Mouse (Mus musculus) intestine, embryonic 14.5 days (tissue): Measurements from ENCODE around the gene Olfr291. TPM values are rescaled to one million over a fixed set of nuclear protein-coding genes. Genes with fewer than 3 reads are reported as not detected.

ENCODE experiments used
- ATAC-seq: fragments of 200-750 bp; cut with Nextera tagmentation; replicated peaks from 2 replicates; pipeline ENCODE4 v1.8.0; 2017; ENCODE audit warnings: low read depth, moderate number of reproducible peaks, moderate TSS enrichment, moderate library complexity; ENCODE audit not compliant: low FRiP score, low TSS enrichment
- DNase-seq: peaks from one replicate; pipeline ENCODE4 v3.0.0-alpha.2; 2018; ENCODE audit warnings: low spot score
- H3K27ac ChIP-seq: fragments of 300-500 bp; sonication (generic); 2 replicates; pipeline ENCODE4 v1.5.1; 2014; ENCODE audit warnings: low read depth, mild to moderate bottlenecking, control low read depth
- H3K27me3 ChIP-seq: fragments of 300-500 bp; sonication (generic); replicated peaks from 2 replicates; pipeline ENCODE4 v1.6.1; 2014; ENCODE audit warnings: low read length, control low read depth; ENCODE audit not compliant: control insufficient read depth, insufficient read depth
- H3K36me3 ChIP-seq: fragments of 300-500 bp; sonication (generic); 2 replicates; pipeline ENCODE4 v1.6.1; 2014; ENCODE audit warnings: low read length, control low read depth; ENCODE audit not compliant: control insufficient read depth, insufficient read depth
- H3K4me1 ChIP-seq: fragments of 300-500 bp; sonication (generic); replicated peaks from 2 replicates; pipeline ENCODE4 v1.6.1; 2014; ENCODE audit warnings: low read length, control low read depth, mixed read lengths; ENCODE audit not compliant: control insufficient read depth, insufficient read depth
- H3K4me2 ChIP-seq: fragments of 300-500 bp; sonication (generic); 2 replicates; pipeline ENCODE4 v1.6.1; 2014; ENCODE audit warnings: low read length
- H3K4me3 ChIP-seq: fragments of 300-500 bp; sonication (generic); 2 replicates; pipeline ENCODE4 v1.5.1; 2014; ENCODE audit warnings: low read depth, low read length, control low read depth, mixed read lengths
- H3K9ac ChIP-seq: fragments of 300-500 bp; sonication (generic); 2 replicates; pipeline ENCODE4 v1.6.1; 2014; ENCODE audit warnings: mild to moderate bottlenecking, low read length
- H3K9me3 ChIP-seq: fragments of 300-500 bp; sonication (generic); 2 replicates; pipeline ENCODE4 v1.6.1; 2016; ENCODE audit warnings: low read length, control low read depth; ENCODE audit not compliant: control insufficient read depth
- WGBS: fragments of 180-500 bp; shearing (Covaris S2); extraction: QIAGEN DNeasy Blood & Tissue Kit; methylation state at CpG from one replicate; pipeline ENCODE4 v1.1.7; 2014; 5-methylcytosine and 5-hydroxymethylcytosine counted together
- polyA plus RNA-seq: library from polyadenylated mRNA; unstranded; fragments of >200 nt; fragmentation: Nextera tagmentation; extraction: Ambion mirVana; gene quantifications from 2 replicates; pipeline ENCODE4 v1.2.1, GENCODE M21; 2014

The Olfr291 gene
- not detected in 2 replicates for polyA plus RNA-seq

DNA sequence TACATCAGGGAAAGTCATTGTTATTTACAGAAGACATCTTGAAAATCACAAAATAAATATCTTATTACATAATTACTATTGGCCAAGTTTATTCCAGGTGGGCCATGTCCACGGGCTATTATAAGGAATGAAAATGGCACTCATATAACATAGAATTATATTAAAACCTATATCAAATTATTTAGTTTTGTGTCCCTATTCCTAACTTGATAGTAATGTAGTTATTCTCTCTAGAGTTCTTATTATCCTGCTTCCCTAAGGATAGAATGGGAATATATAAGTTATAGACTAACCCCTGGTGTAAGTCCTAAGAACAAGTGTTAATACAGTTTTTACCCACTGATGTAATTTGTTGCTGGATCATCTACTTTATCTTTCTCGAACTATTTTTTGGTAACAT, at the start of gene Olfr291:
Olfr291 (plus strand) TSS at position 301 of the 400 bp plus-strand sequence.
- WGBS, result 78% methylated on average over 2 of the region's 2 CpGs

DNA sequence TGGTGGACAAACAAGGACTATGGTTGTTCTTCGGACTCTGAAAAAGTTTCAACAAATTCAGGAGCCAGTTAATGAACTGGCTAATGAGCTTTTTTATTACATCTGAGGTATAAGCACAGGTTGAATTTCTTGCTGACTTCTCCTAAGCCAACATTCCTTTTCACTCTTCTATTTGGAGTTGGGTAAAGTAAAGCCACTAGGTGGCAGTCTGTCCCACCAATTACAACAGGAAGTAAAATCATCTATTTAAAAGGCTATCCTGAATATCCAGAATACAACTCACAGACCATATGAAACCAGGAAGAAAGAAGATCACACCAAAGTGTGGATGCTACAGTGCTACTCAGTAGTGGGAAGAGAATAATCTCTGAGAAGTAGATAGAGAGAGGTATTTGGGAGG, 48.1 kb upstream of the Olfr291 start:
- no peak overlapping the region for H3K27ac ChIP-seq
- H3K36me3 ChIP-seq, result no peaks in the 10 kb centered on the region
- no peak overlapping the region for H3K9ac ChIP-seq
- 40% methylated on average over 1 of the region's 1 CpGs for WGBS
- H3K4me3 ChIP-seq, result no peak overlapping the region
- no peaks in the 10 kb centered on the region for H3K9me3 ChIP-seq
- no peak overlapping the region for H3K4me2 ChIP-seq
- DNase-seq, result no peak
- 0 out of 2 replicates have a peak, but pooled peaks cover 2% of the 10 kb centered on the region for H3K27me3 ChIP-seq
- H3K4me1 ChIP-seq, result no peaks in the 10 kb centered on the region
- no peak for ATAC-seq

More for the DNA sequence above, at the start of gene Olfr291:
- no peaks in the 10 kb centered on the region for H3K9me3 ChIP-seq
- H3K4me2 ChIP-seq, result no peak within 1 kb of the TSS
- no peak within 1 kb of the TSS for H3K4me3 ChIP-seq
- H3K4me1 ChIP-seq, result no peaks in the 10 kb centered on the region
- ATAC-seq (no peak), DNase-seq (no peak)
- no peak within 1 kb of the TSS for H3K27ac ChIP-seq
- no peak within 1 kb of the TSS for H3K9ac ChIP-seq
- no peaks in the 10 kb centered on the region for H3K36me3 ChIP-seq
- no peaks in the 10 kb centered on the region for H3K27me3 ChIP-seq

DNA sequence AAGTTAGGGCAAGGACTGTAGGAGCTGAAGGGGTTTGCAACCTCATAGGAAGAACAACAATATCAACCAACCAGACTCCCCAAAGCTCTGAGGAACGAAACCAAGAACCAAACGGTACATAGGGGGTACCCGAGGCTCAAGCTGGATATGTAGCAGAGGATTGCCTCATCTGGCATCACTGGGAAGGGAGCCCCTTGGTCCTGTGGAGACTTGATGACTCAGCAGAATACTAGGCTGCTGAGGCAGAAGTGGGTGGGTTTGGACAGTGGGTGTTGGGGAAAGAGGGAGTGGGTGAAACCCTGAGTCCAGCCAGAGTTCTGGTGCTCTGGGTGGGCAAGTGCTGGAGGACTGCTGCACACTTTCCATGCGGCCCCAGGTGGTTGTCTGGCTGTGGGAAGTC, 47.2 kb upstream of the Olfr291 start:
- Histone ChIP-seq H3K4me1 (no peaks in the 10 kb centered on the region), H3K4me3 (no peak overlapping the region), H3K27ac (no peak overlapping the region), H3K9ac (no peak overlapping the region), H3K27me3 (0 out of 2 replicates have a peak, but pooled peaks cover 2% of the 10 kb centered on the region), H3K9me3 (no peaks in the 10 kb centered on the region), H3K36me3 (no peaks in the 10 kb centered on the region), H3K4me2 (no peak overlapping the region)
- no peak for ATAC-seq
- 85% methylated on average over 4 of the region's 4 CpGs for WGBS
- DNase-seq, result no peak

DNA sequence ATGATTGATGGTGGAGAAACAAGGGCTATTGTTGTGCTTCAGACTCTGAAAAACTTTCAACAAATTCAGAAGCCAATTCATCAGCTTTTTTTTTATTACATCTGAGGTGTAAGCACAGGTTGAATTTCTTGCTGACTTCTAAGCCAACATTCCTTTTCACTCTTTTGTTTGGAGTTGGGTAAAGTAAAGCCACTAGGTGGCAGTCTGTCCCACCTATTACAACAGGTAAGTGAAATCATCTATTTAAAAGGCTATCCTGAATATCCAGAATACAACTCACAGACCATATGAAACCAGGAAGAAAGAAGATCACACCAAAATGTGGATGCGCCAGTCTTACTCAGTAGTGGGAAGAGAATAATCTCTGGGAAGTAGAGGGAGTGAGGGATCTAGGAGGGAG, 31.2 kb downstream of the Olfr291 start:
- no peak for ATAC-seq
- Histone ChIP-seq H3K9me3 (no peaks in the 10 kb centered on the region), H3K4me3 (no peak overlapping the region), H3K27me3 (no peaks in the 10 kb centered on the region), H3K9ac (no peak overlapping the region), H3K27ac (no peak overlapping the region), H3K4me2 (no peak overlapping the region), H3K36me3 (no peaks in the 10 kb centered on the region), H3K4me1 (no peaks in the 10 kb centered on the region)
- DNase-seq, result no peak
- 52% methylated on average over 1 of the region's 1 CpGs for WGBS

Other genes with a start within 250 kb of the Olfr291 start
- gene Fah, start 246.8 kb upstream of the Olfr291 start, polyA plus RNA-seq, result 10.8 and 11.3 TPM in 2 replicates
- 159 and 172 TPM in 2 replicates for gene Zfand6, start 163.6 kb upstream of the Olfr291 start, polyA plus RNA-seq
- not detected in 2 replicates for gene Vmn2r65, start 110.6 kb downstream of the Olfr291 start, polyA plus RNA-seq
- not detected in 2 replicates for gene Vmn2r66, start 158.7 kb downstream of the Olfr291 start, polyA plus RNA-seq